Mouse (Mus musculus): ENCODE data around the gene Sh3bp4.

DNA sequence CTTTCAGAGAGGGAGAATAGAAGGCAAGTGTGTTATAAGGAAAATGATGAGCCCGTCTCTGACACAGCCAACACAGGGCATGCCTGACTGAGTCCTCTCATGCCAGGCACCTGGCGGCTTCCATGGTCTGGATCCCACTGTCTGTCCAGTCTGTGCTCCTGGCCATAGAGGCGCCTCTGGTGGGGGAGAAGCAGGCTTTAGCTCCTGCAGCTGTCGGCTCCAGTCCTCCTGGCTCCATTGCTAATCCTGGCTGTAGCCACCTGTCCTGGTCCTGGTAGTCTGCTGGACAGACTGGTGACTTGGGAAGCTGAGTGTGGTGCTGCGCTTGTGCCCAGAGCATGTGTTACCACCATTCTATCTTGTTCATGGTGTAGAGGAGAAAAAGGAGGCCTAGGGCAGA, 46.8 kb downstream of the Sh3bp4 start:
- TF ChIP-seq EP300 (optimal IDR thresholded peaks at IDR 0.05) = no peak
- no peak for TF ChIP-seq CTCF (IDR thresholded peaks at IDR 0.05; ENCODE audit: low read depth)

Data from stomach, postnatal 0 days (tissue).